Mouse (Mus musculus) urinary bladder, postnatal 14 days (tissue): Measurements from ENCODE around the gene Cdc34b.
"Not testable (repeated sequence)": the region's sequence is repeated elsewhere in the genome, so short reads cannot be mapped to it uniquely, and the experiment has no call there.

ENCODE experiments used
- DNase-seq: peaks from one replicate; pipeline ENCODE4 v3.0.0; 2021; ENCODE audit warnings: low spot score

Cdc34b gene

GRCm38 (mm10) chr11:94741732-94742272 lies at the start of gene Cdc34b:
Gene Cdc34b, plus strand, starts transcription at chr11:94741782.
- DNase-seq = no peak

GRCm38 (mm10) chr11:94692502-94692901 lies 49.1 kb upstream of the Cdc34b start:
- not testable (repeated sequence) for DNase-seq

GRCm38 (mm10) chr11:94695508-94695907 lies 46.1 kb upstream of the Cdc34b start:
- no peak for DNase-seq

- DNase-seq = no peak
Measured at GRCm38 (mm10) chr11:94697140-94697539, 44.4 kb upstream of the Cdc34b start.

- no peak for DNase-seq
Measured at GRCm38 (mm10) chr11:94697703-94698464, 43.7 kb upstream of the Cdc34b start.

- no peak for DNase-seq
Measured at GRCm38 (mm10) chr11:94699399-94699798, 42.2 kb upstream of the Cdc34b start.

GRCm38 (mm10) chr11:94701401-94702215 lies 40.0 kb upstream of the Cdc34b start:
- no peak for DNase-seq

- no peak for DNase-seq
Measured at GRCm38 (mm10) chr11:94702216-94702610, 39.4 kb upstream of the Cdc34b start.

- DNase-seq = no peak
Measured at GRCm38 (mm10) chr11:94704020-94704419, 37.6 kb upstream of the Cdc34b start.

- no peak for DNase-seq
Measured at GRCm38 (mm10) chr11:94704472-94704871, 37.1 kb upstream of the Cdc34b start, which contains the start of gene Gm11541. Gene Gm11541, minus strand, starts transcription at chr11:94704499.

GRCm38 (mm10) chr11:94713246-94713860 lies 28.2 kb upstream of the Cdc34b start:
- no peak for DNase-seq

- no peak for DNase-seq
Measured at GRCm38 (mm10) chr11:94715622-94716021, 26.0 kb upstream of the Cdc34b start.

- peak; percentile 29 for DNase-seq
Measured at GRCm38 (mm10) chr11:94716754-94717153, 24.8 kb upstream of the Cdc34b start.

- no peak for DNase-seq
Measured at GRCm38 (mm10) chr11:94717239-94717638, 24.3 kb upstream of the Cdc34b start.

GRCm38 (mm10) chr11:94718113-94718909 lies 23.3 kb upstream of the Cdc34b start:
- no peak for DNase-seq

- no peak for DNase-seq
Measured at GRCm38 (mm10) chr11:94719216-94719615, 22.4 kb upstream of the Cdc34b start.

GRCm38 (mm10) chr11:94727306-94727705 lies 14.3 kb upstream of the Cdc34b start:
- no peak for DNase-seq

- DNase-seq = no peak
Measured at GRCm38 (mm10) chr11:94728545-94728944, 13.0 kb upstream of the Cdc34b start.

GRCm38 (mm10) chr11:94729565-94729964 lies 12.0 kb upstream of the Cdc34b start:
- no peak for DNase-seq

- peak; percentile 79 for DNase-seq
Measured at GRCm38 (mm10) chr11:94730261-94730660, 11.3 kb upstream of the Cdc34b start.

- no peak for DNase-seq
Measured at GRCm38 (mm10) chr11:94731229-94731628, 10.4 kb upstream of the Cdc34b start.

GRCm38 (mm10) chr11:94732773-94733172 lies 8.8 kb upstream of the Cdc34b start:
- DNase-seq = peak; percentile 47
